Mouse (Mus musculus): ENCODE results near the gene Mettl7a2.

DNA sequence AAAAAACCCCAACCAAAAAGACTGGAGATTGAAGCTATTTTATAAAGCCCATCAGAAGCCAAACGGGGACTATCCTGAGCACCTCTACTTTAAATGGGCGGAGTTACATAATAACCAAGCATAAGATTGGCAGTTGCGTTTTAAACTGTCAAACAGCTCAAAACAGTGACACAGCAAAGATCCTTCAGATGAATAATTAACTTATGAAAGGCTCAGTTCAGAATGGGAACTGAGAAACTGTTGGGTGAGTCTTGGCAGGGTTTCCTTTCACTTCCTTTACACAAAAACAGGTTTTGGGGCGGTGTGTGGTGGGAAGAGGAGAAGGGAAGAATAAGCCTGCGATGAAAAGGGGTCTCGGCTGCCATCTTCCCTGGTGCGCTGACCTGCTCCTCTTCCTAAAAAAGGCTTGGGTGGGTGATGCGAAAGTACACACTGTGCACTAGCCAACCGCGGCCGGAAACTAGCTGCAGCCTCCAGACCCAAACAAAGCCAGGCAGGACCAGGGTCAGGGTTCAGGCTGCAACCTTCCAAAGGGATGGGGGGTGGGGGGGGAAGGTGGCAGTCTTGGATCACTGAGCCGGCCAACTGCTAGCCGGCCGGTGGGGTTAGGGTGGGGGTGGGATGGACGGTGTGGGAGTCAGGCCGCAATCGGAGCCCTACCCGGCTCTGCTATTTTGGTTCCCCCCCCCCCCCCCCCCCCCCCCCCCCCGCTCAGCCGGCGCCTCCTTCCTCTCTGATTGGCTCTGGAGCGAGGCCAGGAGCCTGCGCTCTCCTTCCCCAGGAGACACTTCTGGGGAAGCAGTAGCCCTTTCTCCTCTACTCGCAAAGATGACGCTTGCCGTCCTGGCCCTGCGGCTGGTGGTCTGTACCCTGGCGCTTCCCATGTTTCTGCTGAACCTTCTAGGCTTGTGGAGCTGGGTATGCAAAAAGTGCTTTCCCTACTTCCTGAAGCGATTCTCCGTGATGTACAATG, 48.7 kb upstream of the Mettl7a2 start, which contains the start of gene Mettl7a1:
- TF ChIP-seq CTCF (IDR thresholded peaks at IDR 0.05; ENCODE audit: low read depth) (no peak), EP300 (IDR thresholded peaks at IDR 0.05; ENCODE audit: low read depth) (peak; percentile 60; the same call in 1 of the 2 replicates)

All from liver, embryonic 14.5 days (tissue).